20 mouse cellular contexts compared by ENCODE assay signal in the genomic region with DNA sequence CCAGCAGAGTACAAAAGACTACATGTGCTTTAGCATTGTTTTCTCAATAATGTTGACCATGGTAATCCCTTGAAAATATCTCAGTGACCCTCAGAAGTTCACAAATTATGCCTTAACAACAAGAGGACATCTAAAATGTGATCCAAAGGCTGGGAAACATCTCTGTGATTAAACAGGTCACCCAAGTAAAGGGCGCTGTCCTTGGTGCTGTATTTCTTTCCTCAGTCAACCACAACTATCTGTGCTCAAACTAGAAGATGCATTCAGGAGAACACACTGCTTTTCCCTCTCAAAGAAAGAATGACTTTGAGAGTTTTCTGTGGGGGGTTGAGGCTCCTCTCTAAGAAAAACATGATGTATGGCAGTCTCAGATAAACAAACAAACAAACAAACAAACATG.
DNase-seq lines count a peak whose midpoint lies in the region; ATAC-seq and TF ChIP-seq lines count a peak whose summit lies in the region.
"Had no signal": no experiment of that assay in that cellular context is flagged by ENCODE, and none has a peak within 500 bp of the region (broad histone marks: within the 10 kb centered on the region; RNA-seq: fewer than 3 reads in every experiment).

No protein-coding gene starts in this region.

- no peaks in the 10 kb centered on the region for H3K27me3 ChIP-seq in lung, postnatal 0 days (replicated peaks; ENCODE audit: insufficient read depth, low read length)
- no peaks in the 10 kb centered on the region for H3K27me3 ChIP-seq in hindbrain, postnatal 0 days (ENCODE audit: insufficient read depth, low read length)
- H3K27me3 ChIP-seq: embryonic facial prominence, embryonic 15.5 days; forebrain, embryonic 12.5 days; liver, embryonic 13.5 days; midbrain, embryonic 15.5 days; neural tube, embryonic 12.5 days had no signal

- no peaks in the 10 kb centered on the region for H3K36me3 ChIP-seq in lung, postnatal 0 days (ENCODE audit: insufficient read depth, low read length)
- H3K36me3 ChIP-seq in hindbrain, postnatal 0 days (ENCODE audit: insufficient read depth, low read length), result no peaks in the 10 kb centered on the region
- H3K36me3 ChIP-seq: embryonic facial prominence, embryonic 15.5 days; forebrain, embryonic 12.5 days; G1E; liver, embryonic 13.5 days; midbrain, embryonic 15.5 days; neural tube, embryonic 12.5 days had no signal

- WGBS in lung, postnatal 0 days, result 30% methylated on average over 1 of the region's 1 CpGs
- WGBS in hindbrain, postnatal 0 days, result 67% methylated on average over 1 of the region's 1 CpGs

- H3K27ac ChIP-seq in lung, postnatal 0 days (ENCODE audit: low read length), result no peak overlapping the region
- H3K27ac ChIP-seq in hindbrain, postnatal 0 days, result no peak overlapping the region
- H3K27ac ChIP-seq: embryonic facial prominence, embryonic 15.5 days; forebrain, embryonic 12.5 days; hindbrain, embryonic 14.5 days; liver, embryonic 13.5 days; midbrain, embryonic 15.5 days; neural tube, embryonic 12.5 days had no signal

- TF ChIP-seq CTCF in lung, postnatal 0 days (IDR thresholded peaks at IDR 0.05), result no peak
- no peak for TF ChIP-seq CTCF in hindbrain, postnatal 0 days (IDR thresholded peaks at IDR 0.05; ENCODE audit: low read depth)

- no peak overlapping the region for H3K4me3 ChIP-seq in lung, postnatal 0 days (ENCODE audit: low read depth, low read length)
- no peak overlapping the region for H3K4me3 ChIP-seq in hindbrain, postnatal 0 days (ENCODE audit: low read length)
- H3K4me3 ChIP-seq: embryonic facial prominence, embryonic 15.5 days; forebrain, embryonic 12.5 days; liver, embryonic 13.5 days; midbrain, embryonic 15.5 days; neural tube, embryonic 12.5 days had no signal

- H3K9me3 ChIP-seq in lung, postnatal 0 days (ENCODE audit: low read length), result no peaks in the 10 kb centered on the region
- no peaks in the 10 kb centered on the region for H3K9me3 ChIP-seq in hindbrain, postnatal 0 days (ENCODE audit: low read length)
- H3K9me3 ChIP-seq: embryonic facial prominence, embryonic 15.5 days; forebrain, embryonic 12.5 days; liver, embryonic 13.5 days; midbrain, embryonic 15.5 days; neural tube, embryonic 12.5 days had no signal

- no peaks in the 10 kb centered on the region for H3K4me1 ChIP-seq in lung, postnatal 0 days (ENCODE audit: insufficient read depth, low read depth, low read length)
- H3K4me1 ChIP-seq in hindbrain, postnatal 0 days (ENCODE audit: insufficient read depth, low read length), result no peaks in the 10 kb centered on the region
- H3K4me1 ChIP-seq: embryonic facial prominence, embryonic 15.5 days; forebrain, embryonic 12.5 days; liver, embryonic 13.5 days; midbrain, embryonic 15.5 days; neural tube, embryonic 12.5 days had no signal

- no peak for ATAC-seq in lung, postnatal 0 days
- ATAC-seq in hindbrain, postnatal 0 days, result no peak
- ATAC-seq: midbrain, embryonic 15.5 days had no signal

- H3K4me2 ChIP-seq in lung, postnatal 0 days (replicated peaks; ENCODE audit: low read depth, low read length), result no peak overlapping the region
- no peak overlapping the region for H3K4me2 ChIP-seq in hindbrain, postnatal 0 days (ENCODE audit: low read depth, low read length)
- H3K4me2 ChIP-seq: embryonic facial prominence, embryonic 15.5 days; forebrain, embryonic 12.5 days; heart, embryonic 11.5 days; hindbrain, embryonic 14.5 days; liver, embryonic 13.5 days; midbrain, embryonic 15.5 days; neural tube, embryonic 12.5 days had no signal

- H3K9ac ChIP-seq in lung, postnatal 0 days (replicated peaks; ENCODE audit: low read depth), result no peak overlapping the region
- no peak overlapping the region for H3K9ac ChIP-seq in hindbrain, postnatal 0 days (replicated peaks; ENCODE audit: low read length)
- H3K9ac ChIP-seq: embryonic facial prominence, embryonic 15.5 days; forebrain, embryonic 12.5 days; hindbrain, embryonic 14.5 days; liver, embryonic 13.5 days; midbrain, embryonic 15.5 days; neural tube, embryonic 12.5 days had no signal

- peak; percentile 31 for DNase-seq in adrenal gland, postnatal 14 days
- no peak for DNase-seq in adrenal gland, postnatal 25 days
- peak; percentile 9 for DNase-seq in lung, postnatal 0 days (ENCODE audit: low spot score)
- no peak for DNase-seq in lung, postnatal 36 days
- DNase-seq in embryo, embryonic 11.5 days (ENCODE audit: low read depth, low spot score), result peak; percentile 29
- peak; percentile 43 for DNase-seq in retina, postnatal 1 day
- DNase-seq in left cerebral cortex, adult 9 months (ENCODE audit: low spot score in 2 of 2), result no peak
- no peak for DNase-seq in hindbrain, postnatal 0 days (ENCODE audit: low spot score)
- DNase-seq: cerebellum, adult 9-10 months; gastrocnemius, postnatal 25 days; kidney, adult 9 months; liver, embryonic 13.5 days; lung, postnatal 4 days had no signal

- no peak for TF ChIP-seq EP300 in lung, postnatal 0 days (IDR thresholded peaks at IDR 0.05)

Comparison
In these comparisons a context has a peak if more than half of its experiments do, and no peak if none do; other contexts are left out.
1. DNase-seq: peak in adrenal gland, postnatal 14 days (single experiment), lung, postnatal 0 days (single experiment), embryo, embryonic 11.5 days (single experiment) and retina, postnatal 1 day (single experiment); none in adrenal gland, postnatal 25 days (single experiment), lung, postnatal 36 days (single experiment), left cerebral cortex, adult 9 months (0 of 2) and hindbrain, postnatal 0 days (single experiment).